Mouse (Mus musculus) heart, embryonic 15.5 days (tissue): ENCODE measurements around the gene Zbtb43. TPM values are rescaled to one million over a fixed set of nuclear protein-coding genes. Genes with fewer than 3 reads are reported as not detected.

Experiments
- ATAC-seq: fragments of 200-750 bp; cut with Nextera tagmentation; replicated peaks from 2 replicates; pipeline ENCODE4 v1.8.0; 2017; ENCODE audit warnings: low read depth, moderate TSS enrichment; ENCODE audit not compliant: insufficient number of reproducible peaks, insufficient read depth, low FRiP score
- H3K27ac ChIP-seq: fragments of 300-500 bp; sonication (generic); 2 replicates; pipeline ENCODE4 v1.5.1; 2015; ENCODE audit warnings: mild to moderate bottlenecking, inconsistent platforms
- H3K27me3 ChIP-seq: fragments of 300-500 bp; sonication (generic); 2 replicates; pipeline ENCODE4 v1.6.1; 2015; ENCODE audit warnings: inconsistent platforms
- H3K36me3 ChIP-seq: fragments of 300-500 bp; sonication (generic); 2 replicates; pipeline ENCODE4 v1.6.1; 2015; ENCODE audit warnings: mild to moderate bottlenecking, inconsistent platforms
- H3K4me1 ChIP-seq: fragments of 300-500 bp; sonication (generic); replicated peaks from 2 replicates; pipeline ENCODE4 v1.6.1; 2015; ENCODE audit warnings: inconsistent platforms
- H3K4me2 ChIP-seq: fragments of 300-500 bp; sonication (generic); 2 replicates; pipeline ENCODE4 v1.6.1; 2015; ENCODE audit warnings: inconsistent platforms, mild to moderate bottlenecking, moderate library complexity
- H3K4me3 ChIP-seq: fragments of 300-500 bp; sonication (generic); 2 replicates; pipeline ENCODE4 v1.5.1; 2015; ENCODE audit warnings: mild to moderate bottlenecking, inconsistent platforms
- H3K9ac ChIP-seq: fragments of 300-500 bp; sonication (generic); 2 replicates; pipeline ENCODE4 v1.6.1; 2015; ENCODE audit warnings: mild to moderate bottlenecking, inconsistent platforms
- H3K9me3 ChIP-seq: fragments of 300-500 bp; sonication (generic); replicated peaks from 2 replicates; pipeline ENCODE4 v1.6.1; 2016; ENCODE audit warnings: inconsistent platforms
- WGBS: fragments of 180-500 bp; shearing (Covaris S2); methylation state at CpG from one replicate; pipeline ENCODE4 v1.1.7; 2015; ENCODE audit warnings: mixed read lengths; 5-methylcytosine and 5-hydroxymethylcytosine counted together
- polyA plus RNA-seq: library from polyadenylated mRNA; unstranded; fragments of >200 nt; fragmentation: Nextera tagmentation; extraction: Ambion mirVana; gene quantifications from 2 replicates; pipeline ENCODE4 v1.2.1, GENCODE M21; 2015

Zbtb43 gene
- polyA plus RNA-seq, 1 experiment from 2014 or later, result 12.8 TPM

DNA sequence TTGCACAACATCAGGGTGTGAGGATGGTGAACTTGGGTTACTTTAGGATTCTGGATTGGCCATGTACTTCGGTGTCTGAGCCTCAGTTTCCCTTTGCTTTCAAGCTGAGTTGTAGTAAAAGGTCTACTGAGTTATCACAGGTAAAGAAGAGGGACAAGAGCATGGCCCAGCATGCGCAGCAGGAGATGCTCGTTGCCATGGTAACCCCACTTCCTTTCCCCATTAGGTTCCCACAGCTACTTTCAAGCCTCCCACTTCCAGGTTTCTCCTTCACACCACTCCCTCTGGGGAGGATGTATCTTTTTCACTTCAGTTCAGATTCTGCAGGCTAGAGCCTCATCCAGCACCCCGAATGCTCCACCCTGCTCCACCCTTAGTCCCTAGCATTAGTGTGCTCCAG is 27.5 kb downstream of the Zbtb43 start:
- no peaks in the 10 kb centered on the region for H3K27me3 ChIP-seq
- H3K9ac ChIP-seq, result no peak overlapping the region

GRCm38 (mm10) chr2:33439980-33440670 is 28.2 kb downstream of the Zbtb43 start:
- Histone ChIP-seq H3K9ac (no peak overlapping the region), H3K4me1 (peaks cover 36% of the 10 kb centered on the region), H3K27ac (no peak overlapping the region), H3K4me3 (no peak overlapping the region), H3K36me3 (no peaks in the 10 kb centered on the region), H3K9me3 (no peaks in the 10 kb centered on the region), H3K4me2 (no peak overlapping the region), H3K27me3 (no peaks in the 10 kb centered on the region)
- ATAC-seq, result no peak
- WGBS, result 27% methylated on average over 9 of the region's 9 CpGs

More for the DNA sequence above, 27.5 kb downstream of the Zbtb43 start:
- Histone ChIP-seq H3K27ac (no peak overlapping the region), H3K9me3 (no peaks in the 10 kb centered on the region), H3K36me3 (no peaks in the 10 kb centered on the region), H3K4me3 (no peak overlapping the region), H3K4me1 (peaks cover 32% of the 10 kb centered on the region), H3K4me2 (no peak overlapping the region)
- no peak for ATAC-seq
- 53% methylated on average over 4 of the region's 4 CpGs for WGBS

DNA sequence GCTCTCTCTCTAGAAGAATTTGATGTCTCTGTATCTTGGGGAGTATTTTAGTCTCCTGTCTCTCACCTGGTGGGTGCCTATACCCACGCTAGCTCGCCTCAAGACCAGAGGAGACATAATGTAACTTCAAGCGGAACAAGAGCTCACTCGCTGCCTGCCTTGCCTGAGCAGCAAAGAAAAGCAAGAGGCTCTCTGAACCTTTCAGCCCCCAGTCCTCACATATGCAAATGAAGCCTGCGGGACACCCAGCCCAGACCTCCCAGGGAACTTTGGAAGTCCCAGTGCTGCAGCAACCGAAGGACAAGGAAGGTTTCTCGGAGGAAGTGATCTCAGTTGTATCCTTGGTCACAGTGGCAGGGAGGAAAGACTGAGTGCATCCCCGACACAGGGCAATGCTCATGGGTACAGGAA is 28.9 kb downstream of the Zbtb43 start:
- Histone ChIP-seq H3K36me3 (no peaks in the 10 kb centered on the region), H3K4me1 (peaks cover 29% of the 10 kb centered on the region), H3K27ac (no peak overlapping the region), H3K9ac (no peak overlapping the region), H3K4me3 (no peak overlapping the region), H3K27me3 (no peaks in the 10 kb centered on the region), H3K4me2 (no peak overlapping the region), H3K9me3 (no peaks in the 10 kb centered on the region)
- 36% methylated on average over 8 of the region's 8 CpGs for WGBS
- no peak for ATAC-seq

GRCm38 (mm10) chr2:33438377-33438776 is 30.0 kb downstream of the Zbtb43 start:
- 43% methylated on average over 2 of the region's 2 CpGs for WGBS
- no peaks in the 10 kb centered on the region for H3K36me3 ChIP-seq
- H3K4me1 ChIP-seq, result peaks cover 23% of the 10 kb centered on the region
- ATAC-seq, result no peak
- no peak overlapping the region for H3K4me2 ChIP-seq
- H3K9ac ChIP-seq, result no peak overlapping the region
- no peak overlapping the region for H3K27ac ChIP-seq
- H3K9me3 ChIP-seq, result no peaks in the 10 kb centered on the region
- no peak overlapping the region for H3K4me3 ChIP-seq
- H3K27me3 ChIP-seq, result no peaks in the 10 kb centered on the region

GRCm38 (mm10) chr2:33437184-33437583 is 31.2 kb downstream of the Zbtb43 start:
- 56% methylated on average over 11 of the region's 11 CpGs for WGBS
- H3K27ac ChIP-seq, result no peak overlapping the region
- no peak overlapping the region for H3K9ac ChIP-seq
- peaks cover 23% of the 10 kb centered on the region for H3K4me1 ChIP-seq
- H3K4me3 ChIP-seq, result no peak overlapping the region
- no peaks in the 10 kb centered on the region for H3K36me3 ChIP-seq
- H3K4me2 ChIP-seq, result no peak overlapping the region
- no peak for ATAC-seq
- H3K9me3 ChIP-seq, result no peaks in the 10 kb centered on the region
- H3K27me3 ChIP-seq, result no peaks in the 10 kb centered on the region

DNA sequence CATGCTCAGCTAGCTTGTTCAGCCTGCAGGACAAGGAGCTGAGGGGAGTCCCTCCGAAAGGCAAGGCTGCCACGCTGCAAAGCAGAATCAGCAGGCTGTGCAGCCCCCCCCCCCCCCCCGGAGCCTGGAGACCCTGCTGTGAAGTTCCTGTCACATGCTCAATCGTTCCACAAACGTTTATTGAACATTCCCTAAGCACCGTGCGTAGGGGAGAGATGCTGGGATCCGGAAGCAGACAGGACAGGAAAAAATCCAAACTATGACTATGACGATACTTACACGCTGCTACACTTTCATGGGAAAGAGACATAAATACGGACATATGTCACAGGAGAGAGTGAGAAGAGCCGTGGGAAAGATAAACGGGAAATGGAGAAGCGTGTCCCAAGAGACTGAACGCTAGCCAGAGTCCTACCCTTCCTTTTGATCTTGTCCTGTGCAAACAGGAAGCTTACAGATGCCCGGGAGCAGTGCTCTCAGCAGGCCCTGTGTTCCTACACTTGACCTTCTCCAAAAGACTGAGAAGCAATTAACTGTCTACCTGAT is 32.3 kb downstream of the Zbtb43 start:
- Histone ChIP-seq H3K27me3 (no peaks in the 10 kb centered on the region), H3K9me3 (no peaks in the 10 kb centered on the region), H3K36me3 (no peaks in the 10 kb centered on the region), H3K27ac (peak overlapping the region; percentile 20; the same call in 1 of the 2 replicates), H3K4me1 (peaks cover 28% of the 10 kb centered on the region), H3K9ac (0 out of 2 replicates have a peak overlapping the region, but pooled peaks have one; percentile 19), H3K4me3 (peak overlapping the region; percentile 10; the same call in 1 of the 2 replicates), H3K4me2 (peak overlapping the region; percentile 48)
- ATAC-seq, result no peak
- 9% methylated on average over 16 of the region's 16 CpGs for WGBS

GRCm38 (mm10) chr2:33435036-33435650 is 33.2 kb downstream of the Zbtb43 start:
- H3K9me3 ChIP-seq, result no peaks in the 10 kb centered on the region
- no peak for ATAC-seq
- H3K27ac ChIP-seq, result no peak overlapping the region
- peaks cover 29% of the 10 kb centered on the region for H3K4me1 ChIP-seq
- no peaks in the 10 kb centered on the region for H3K27me3 ChIP-seq
- H3K4me2 ChIP-seq, result no peak overlapping the region
- H3K9ac ChIP-seq, result no peak overlapping the region
- WGBS, result 59% methylated on average over 8 of the region's 8 CpGs
- no peaks in the 10 kb centered on the region for H3K36me3 ChIP-seq
- no peak overlapping the region for H3K4me3 ChIP-seq

- Histone ChIP-seq H3K9ac (no peak overlapping the region), H3K36me3 (0 out of 2 replicates have a peak, but pooled peaks cover under 1% of the 10 kb centered on the region), H3K27me3 (no peaks in the 10 kb centered on the region), H3K9me3 (no peaks in the 10 kb centered on the region), H3K4me2 (no peak overlapping the region), H3K4me1 (peaks cover 27% of the 10 kb centered on the region), H3K27ac (no peak overlapping the region), H3K4me3 (no peak overlapping the region)
- no peak for ATAC-seq
- 55% methylated on average over 5 of the region's 5 CpGs for WGBS
These were observed 35.5 kb downstream of the Zbtb43 start for GRCm38 (mm10) chr2:33432877-33433276.

- H3K27me3 ChIP-seq, result no peaks in the 10 kb centered on the region
- peaks cover 24% of the 10 kb centered on the region for H3K4me1 ChIP-seq
- H3K9ac ChIP-seq, result peak within 1 kb of the TSS; percentile 98
- H3K36me3 ChIP-seq, result peaks cover 9% of the 10 kb centered on the region; the same call in 1 of the 2 replicates
- peak; percentile 77 for ATAC-seq
- peak within 1 kb of the TSS; percentile 84 for H3K27ac ChIP-seq
- peak within 1 kb of the TSS; percentile 92 for H3K4me2 ChIP-seq
- peak within 1 kb of the TSS; percentile 98 for H3K4me3 ChIP-seq
- under 1% methylated on average over 81 of the region's 102 CpGs for WGBS
- H3K9me3 ChIP-seq, result no peaks in the 10 kb centered on the region
These were observed 37.3 kb downstream of the Zbtb43 start, which contains the start of gene Zbtb34 for GRCm38 (mm10) chr2:33430771-33431699. TSS of gene Zbtb34 (minus strand) at chr2:33431324.

- peak overlapping the region; percentile 98 for H3K4me3 ChIP-seq
- peak overlapping the region; percentile 98 for H3K9ac ChIP-seq
- WGBS, result 10% methylated on average over 13 of the region's 13 CpGs
- H3K36me3 ChIP-seq, result peaks cover 9% of the 10 kb centered on the region; the same call in 1 of the 2 replicates
- H3K27ac ChIP-seq, result peak overlapping the region; percentile 84
- H3K9me3 ChIP-seq, result no peaks in the 10 kb centered on the region
- H3K4me1 ChIP-seq, result peaks cover 19% of the 10 kb centered on the region
- H3K27me3 ChIP-seq, result no peaks in the 10 kb centered on the region
- no peak for ATAC-seq
- H3K4me2 ChIP-seq, result peak overlapping the region; percentile 92
These were observed 38.1 kb downstream of the Zbtb43 start for GRCm38 (mm10) chr2:33430081-33430770.
